9 mouse cellular contexts compared by ENCODE assay signal in genomic region chr12:108503582-108503981, GRCm38 (mm10). TPM values are rescaled to one million over a fixed set of nuclear protein-coding genes. Genes with fewer than 3 reads are reported as not detected.
DNase-seq lines count a peak whose midpoint lies in the region; ATAC-seq and TF ChIP-seq lines count a peak whose summit lies in the region.
"Had no signal": no experiment of that assay in that cellular context is flagged by ENCODE, and none has a peak within 500 bp of the region (broad histone marks: within the 10 kb centered on the region; RNA-seq: fewer than 3 reads in every experiment).

No protein-coding gene starts in this region.

- H3K9me3 ChIP-seq in kidney, embryonic 16.5 days (ENCODE audit: low read length): no peaks in the 10 kb centered on the region
- no peaks in the 10 kb centered on the region for H3K9me3 ChIP-seq in heart, postnatal 0 days (replicated peaks; ENCODE audit: control insufficient read depth, low read length)
- no peaks in the 10 kb centered on the region for H3K9me3 ChIP-seq in lung, postnatal 0 days (ENCODE audit: low read length)
- H3K9me3 ChIP-seq: limb, embryonic 12.5 days had no signal

- H3K4me2 ChIP-seq in kidney, embryonic 16.5 days (replicated peaks; ENCODE audit: low read depth, low read length): peak overlapping the region; percentile 24; the same call in 1 of the 2 replicates
- peak overlapping the region; percentile 45 for H3K4me2 ChIP-seq in heart, postnatal 0 days (ENCODE audit: low read depth, low read length)
- H3K4me2 ChIP-seq in lung, postnatal 0 days (replicated peaks; ENCODE audit: low read depth, low read length): no peak overlapping the region
- H3K4me2 ChIP-seq: limb, embryonic 12.5 days had no signal

- H3K36me3 ChIP-seq in kidney, embryonic 16.5 days (ENCODE audit: insufficient read depth, low read length): peaks cover 3% of the 10 kb centered on the region; the same call in 1 of the 2 replicates
- H3K36me3 ChIP-seq in heart, postnatal 0 days (replicated peaks; ENCODE audit: control insufficient read depth, insufficient read depth, low read length): no peaks in the 10 kb centered on the region
- H3K36me3 ChIP-seq in lung, postnatal 0 days (ENCODE audit: insufficient read depth, low read length): no peaks in the 10 kb centered on the region
- H3K36me3 ChIP-seq: limb, embryonic 12.5 days had no signal

- no peak for TF ChIP-seq EP300 in heart, postnatal 0 days (IDR thresholded peaks at IDR 0.05; ENCODE audit: low read depth)
- no peak for TF ChIP-seq EP300 in lung, postnatal 0 days (IDR thresholded peaks at IDR 0.05)

- intact Hi-C loops in left cerebral cortex, postnatal 10 days (cut with DNase I): no loop called here

- no peak overlapping the region for H3K27ac ChIP-seq in kidney, embryonic 16.5 days (ENCODE audit: low read length)
- no peak overlapping the region for H3K27ac ChIP-seq in heart, postnatal 0 days (ENCODE audit: low read depth)
- no peak overlapping the region for H3K27ac ChIP-seq in lung, postnatal 0 days (ENCODE audit: low read length)
- H3K27ac ChIP-seq: limb, embryonic 12.5 days had no signal

- H3K27me3 ChIP-seq in kidney, embryonic 16.5 days (ENCODE audit: insufficient read depth, low read length): no peaks in the 10 kb centered on the region
- no peaks in the 10 kb centered on the region for H3K27me3 ChIP-seq in heart, postnatal 0 days (ENCODE audit: control insufficient read depth, insufficient read depth, low read length)
- no peaks in the 10 kb centered on the region for H3K27me3 ChIP-seq in lung, postnatal 0 days (replicated peaks; ENCODE audit: insufficient read depth, low read length)
- H3K27me3 ChIP-seq: limb, embryonic 12.5 days had no signal

- WGBS in kidney, embryonic 16.5 days: 45% methylated on average over 16 of the region's 16 CpGs
- WGBS in heart, postnatal 0 days: 18% methylated on average over 16 of the region's 16 CpGs
- WGBS in lung, postnatal 0 days: 42% methylated on average over 16 of the region's 16 CpGs

- peak; percentile 21 for DNase-seq in adrenal gland, postnatal 10 days
- DNase-seq in adrenal gland, postnatal 25 days: no peak
- DNase-seq in kidney, postnatal 10 days: no peak
- peak; percentile 30 for DNase-seq in heart, postnatal 0 days (ENCODE audit: low spot score)
- peak; percentile 17 for DNase-seq in lung, postnatal 0 days (ENCODE audit: low spot score)
- no peak for DNase-seq in thymus, postnatal 0 days (ENCODE audit: low spot score)
- DNase-seq in left cerebral cortex, postnatal 10 days (ENCODE audit: extremely low spot score in 1 of 2, low spot score in 2 of 2): no peak

- peaks cover 11% of the 10 kb centered on the region for H3K4me1 ChIP-seq in kidney, embryonic 16.5 days (ENCODE audit: insufficient read depth, low read length)
- H3K4me1 ChIP-seq in heart, postnatal 0 days (ENCODE audit: control insufficient read depth, insufficient read depth): peaks cover 6% of the 10 kb centered on the region; the same call in 1 of the 2 replicates
- H3K4me1 ChIP-seq in lung, postnatal 0 days (ENCODE audit: insufficient read depth, low read depth, low read length): no peaks in the 10 kb centered on the region
- H3K4me1 ChIP-seq: limb, embryonic 12.5 days had no signal

- H3K4me3 ChIP-seq in kidney, embryonic 16.5 days (ENCODE audit: low read length): no peak overlapping the region
- H3K4me3 ChIP-seq in heart, postnatal 0 days (ENCODE audit: low read depth, low read length): peak overlapping the region; percentile 14
- H3K4me3 ChIP-seq in lung, postnatal 0 days (ENCODE audit: low read depth, low read length): no peak overlapping the region
- H3K4me3 ChIP-seq: limb, embryonic 12.5 days had no signal

- ATAC-seq in kidney, embryonic 16.5 days (ENCODE audit: low FRiP score, low TSS enrichment): peak; percentile 31; the same call in 1 of the 2 replicates
- peak; percentile 74 for ATAC-seq in heart, postnatal 0 days (ENCODE audit: insufficient read depth, low read depth)
- peak; percentile 41; the same call in 1 of the 2 replicates for ATAC-seq in lung, postnatal 0 days

- TF ChIP-seq CTCF in heart, postnatal 0 days (IDR thresholded peaks at IDR 0.05; ENCODE audit: low read depth): no peak
- no peak for TF ChIP-seq CTCF in lung, postnatal 0 days (IDR thresholded peaks at IDR 0.05)

- H3K9ac ChIP-seq in kidney, embryonic 16.5 days (replicated peaks; ENCODE audit: low read length): no peak overlapping the region
- no peak overlapping the region for H3K9ac ChIP-seq in heart, postnatal 0 days (replicated peaks; ENCODE audit: low read depth, low read length)
- H3K9ac ChIP-seq in lung, postnatal 0 days (replicated peaks; ENCODE audit: low read depth): no peak overlapping the region
- H3K9ac ChIP-seq: limb, embryonic 12.5 days had no signal

RNA-seq across cellular contexts. Expression of gene Evl, which starts 50.9 kb away (rescaled TPM):
- total RNA-seq in adrenal gland, postnatal 10 days (2021): 10 to 100 TPM; 73.4 to 96.9 TPM
- 49.6 and 55.2 TPM in 2 replicates for total RNA-seq in adrenal gland, postnatal 25 days (2021)
- 40.6 and 42.8 TPM in 2 replicates for polyA plus RNA-seq in kidney, embryonic 16.5 days (2015; fragmentation: Nextera tagmentation; extraction: Ambion mirVana)
- total RNA-seq in heart, postnatal 0 days (2014; rRNA removed; ENCODE audit: low replicate concordance): 39.5 and 54.2 TPM in 2 replicates
- 22.4 and 26.6 TPM in 2 replicates for polyA plus RNA-seq in heart, postnatal 0 days (2015; fragmentation: Nextera tagmentation; extraction: Ambion mirVana)
- polyA plus RNA-seq in lung, postnatal 0 days (2015; fragmentation: Nextera tagmentation; extraction: Ambion mirVana): 43.9 and 45.5 TPM in 2 replicates
- polyA plus RNA-seq in thymus, postnatal 0 days (2015; fragmentation: Nextera tagmentation; extraction: Ambion mirVana): 69.7 and 73.8 TPM in 2 replicates
- 100 to 1,000 TPM; 407 to 409 TPM for total RNA-seq in left cerebral cortex, postnatal 10 days (2021)

Comparison
In these comparisons a context has a peak if more than half of its experiments do, and no peak if none do; other contexts are left out.
1. DNase-seq: peak in adrenal gland, postnatal 10 days (single experiment), heart, postnatal 0 days (single experiment) and lung, postnatal 0 days (single experiment); none in adrenal gland, postnatal 25 days (single experiment), kidney, postnatal 10 days (single experiment), thymus, postnatal 0 days (single experiment) and left cerebral cortex, postnatal 10 days (0 of 2).
2. Peak in every context shown above with its lines, with median percentiles within 50 percentile points of each other: ATAC-seq.